Mouse (Mus musculus): ENCODE results near the gene Gtf2h1.

Gtf2h1 gene

DNA sequence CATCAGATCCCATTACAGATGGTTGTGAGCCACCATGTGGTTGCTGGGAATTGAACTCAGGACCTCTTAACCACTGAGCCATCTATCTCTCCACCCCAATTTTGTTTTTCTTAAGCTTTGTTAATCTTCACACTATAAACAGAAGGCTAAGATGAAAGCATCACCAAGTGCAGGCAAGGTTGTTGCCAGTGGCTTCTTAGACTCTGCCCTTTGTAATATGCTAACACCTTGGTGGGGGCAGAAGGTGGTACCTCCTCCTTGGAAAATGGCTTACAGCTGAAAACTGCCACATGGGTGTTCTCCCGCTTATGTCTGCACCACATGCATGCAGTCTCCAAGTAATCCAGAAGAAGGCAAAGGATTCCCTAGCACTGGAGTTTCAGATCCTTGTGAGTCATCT, 56.8 kb downstream of the Gtf2h1 start:
- DNase-seq: no peak

- DNase-seq: no peak
Observed at GRCm38 (mm10) chr7:46853365-46853764, 57.5 kb downstream of the Gtf2h1 start.

DNA sequence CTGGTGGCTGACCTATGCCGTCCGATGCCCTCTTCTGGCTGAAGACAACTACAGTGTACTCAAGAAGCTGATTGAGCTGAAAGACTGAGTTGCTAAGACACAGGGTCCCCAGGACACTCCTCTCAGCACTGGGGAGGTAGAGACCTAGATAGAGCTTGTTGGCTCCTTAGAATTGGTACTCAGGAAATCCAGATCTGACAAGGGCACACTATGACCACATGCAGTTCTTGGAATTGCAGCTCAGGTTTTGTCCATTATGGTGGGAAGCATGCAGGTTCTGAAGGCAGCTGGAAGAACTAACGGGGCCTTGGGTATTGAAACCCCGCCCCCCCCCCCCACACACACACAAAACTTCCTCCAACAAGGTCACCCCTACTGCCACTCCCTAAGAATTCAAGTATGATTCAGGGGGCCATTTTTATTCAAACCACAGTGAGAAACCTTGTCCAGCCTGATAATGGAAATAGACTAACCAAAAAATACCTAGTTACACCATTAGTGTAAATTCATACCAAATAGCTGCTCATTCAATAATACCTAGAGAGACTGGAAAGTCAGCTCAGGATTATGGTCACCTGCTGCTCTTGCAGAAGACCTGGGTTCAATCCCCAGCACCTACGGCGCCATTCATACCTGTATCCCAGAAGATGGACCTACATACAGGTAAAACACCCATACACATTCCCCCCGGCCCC, 60.1 kb downstream of the Gtf2h1 start:
- no peak for DNase-seq

DNA sequence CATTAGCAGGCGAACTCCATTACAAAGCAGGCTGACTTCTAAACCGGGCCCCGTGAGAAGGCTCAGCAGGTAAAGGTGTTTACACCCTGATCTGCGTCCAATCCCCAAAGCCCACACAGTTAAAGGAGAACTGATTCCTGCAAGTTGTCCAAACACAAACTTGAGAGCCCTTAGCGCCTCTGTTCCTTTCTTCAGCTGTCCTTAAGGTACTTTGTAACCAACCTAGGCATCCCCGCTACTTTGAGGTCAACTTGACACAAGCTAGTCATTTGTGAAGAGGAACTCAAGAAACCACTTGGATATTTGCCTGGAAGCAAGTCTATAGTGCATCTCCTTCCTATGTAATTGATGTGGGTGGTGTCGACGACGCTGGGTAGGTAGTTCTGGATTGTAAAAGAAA, 61.5 kb downstream of the Gtf2h1 start:
- no peak for DNase-seq

- no peak for DNase-seq
Observed at GRCm38 (mm10) chr7:46859031-46859430, 63.1 kb downstream of the Gtf2h1 start.

- DNase-seq: no peak
Observed at GRCm38 (mm10) chr7:46860996-46861395, 65.1 kb downstream of the Gtf2h1 start, which contains the start of gene Ldhc. Ldhc (plus strand) TSS chr7:46861203.

DNA sequence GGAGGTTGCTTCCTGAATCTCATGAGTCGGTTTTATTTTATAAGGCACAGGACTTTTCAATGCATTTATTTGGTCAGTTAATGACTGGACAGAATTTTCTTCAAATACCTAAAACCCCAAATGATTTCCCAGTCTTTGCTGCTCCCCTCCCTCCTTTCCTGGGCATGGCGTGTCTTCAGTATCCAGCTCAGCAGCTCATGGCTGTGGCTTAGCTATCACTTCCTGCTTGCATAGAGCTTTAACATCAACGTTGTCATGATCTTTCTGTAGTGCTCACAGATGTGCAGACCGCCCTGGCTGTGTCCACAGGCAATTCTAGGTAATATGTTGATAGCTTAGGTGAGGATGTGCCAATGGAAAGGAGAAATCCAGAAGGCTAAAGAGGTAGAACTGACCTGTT, 76.1 kb downstream of the Gtf2h1 start:
- DNase-seq: no peak

Measured in kidney, postnatal 10 days (tissue).